Mouse (Mus musculus) urinary bladder, postnatal 14 days (tissue): ENCODE measurements around the gene Lpin1.

Source experiments
- DNase-seq: peaks from one replicate; pipeline ENCODE4 v3.0.0; 2021; ENCODE audit warnings: low spot score

Lpin1 gene

GRCm38 (mm10) chr12:16526134-16526533 lies 84.6 kb downstream of the Lpin1 start:
- DNase-seq, result no peak

- no peak for DNase-seq
Observed at GRCm38 (mm10) chr12:16515183-16515582, 95.6 kb downstream of the Lpin1 start.

GRCm38 (mm10) chr12:16512991-16513390 lies 97.8 kb downstream of the Lpin1 start:
- DNase-seq, result no peak

DNA sequence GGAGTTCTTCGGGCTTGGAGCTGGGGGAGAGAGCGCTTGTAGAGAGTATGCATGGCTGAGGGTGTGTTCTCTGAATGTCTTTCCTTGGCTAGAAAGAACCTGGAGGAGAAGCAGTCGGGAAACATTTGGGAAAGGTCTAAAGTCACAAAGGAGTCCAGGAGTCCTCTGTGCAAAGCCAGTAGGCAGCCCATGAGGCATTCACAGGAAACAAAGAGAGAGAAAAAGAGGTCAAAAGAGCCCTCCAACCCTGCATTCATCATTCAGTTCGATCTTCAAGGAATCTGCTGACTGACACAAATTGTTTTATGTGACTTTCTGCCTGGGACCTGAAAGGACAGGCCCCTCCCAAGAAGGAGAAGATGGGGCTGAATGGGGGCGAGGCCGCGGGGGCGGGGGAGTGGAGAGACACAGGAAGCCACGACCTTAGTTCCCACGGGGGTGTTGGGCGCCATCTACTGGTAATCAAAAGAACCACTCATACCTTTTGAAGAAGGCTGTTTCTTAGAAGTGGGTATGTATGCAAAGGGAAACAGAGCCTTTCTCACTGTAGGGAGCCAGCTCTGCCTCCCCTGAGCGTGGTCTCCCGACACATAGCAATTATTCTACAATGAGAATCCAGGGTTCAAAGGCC lies 101.5 kb downstream of the Lpin1 start:
- peak; percentile 53 for DNase-seq

DNA sequence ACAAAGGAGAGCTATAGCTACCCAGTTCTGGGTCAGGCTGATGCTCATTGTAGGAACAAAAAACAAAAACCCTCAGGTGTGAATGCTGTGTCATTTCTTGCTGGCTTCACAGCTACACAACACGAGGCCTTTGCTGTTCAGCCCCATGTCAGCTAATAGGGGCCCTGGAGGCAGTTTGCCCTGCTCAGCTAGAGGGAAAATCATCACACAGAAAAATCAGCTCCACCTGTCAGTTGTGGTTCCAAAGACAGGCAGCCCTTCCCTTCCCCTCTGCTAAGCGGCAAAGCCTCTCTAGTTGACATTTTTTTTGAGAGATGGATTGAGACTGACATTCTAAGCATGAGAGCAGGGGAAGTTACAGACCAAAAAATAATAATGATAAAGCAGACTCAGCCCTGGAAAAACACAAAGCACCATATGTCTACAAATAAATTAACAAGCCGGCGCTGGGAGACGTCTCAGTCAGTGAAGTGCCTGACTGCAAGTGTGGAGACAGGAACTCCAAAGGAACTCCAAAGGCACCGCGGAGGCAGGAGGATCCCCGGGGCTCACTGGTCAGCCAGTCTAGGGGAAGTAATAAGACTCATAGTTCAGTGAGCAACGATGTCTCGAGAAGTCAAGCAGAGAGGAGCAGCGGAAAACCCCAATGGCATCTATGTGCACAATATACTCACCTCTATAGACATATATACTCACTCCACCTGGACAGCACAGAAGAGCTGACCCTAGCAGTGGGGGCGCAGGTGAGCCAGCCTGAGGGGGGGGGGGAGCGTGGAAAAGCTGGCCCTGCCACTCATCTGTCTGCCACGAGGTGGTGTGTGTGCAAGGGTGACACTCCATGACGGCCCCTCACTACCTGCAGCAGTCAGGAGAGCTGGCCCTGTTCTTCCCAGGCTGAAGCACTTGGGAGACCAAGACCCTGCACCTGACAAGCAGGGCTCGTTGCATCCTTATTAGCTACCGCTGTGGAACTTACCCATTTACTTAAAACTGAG lies 103.7 kb downstream of the Lpin1 start:
- no peak for DNase-seq

DNA sequence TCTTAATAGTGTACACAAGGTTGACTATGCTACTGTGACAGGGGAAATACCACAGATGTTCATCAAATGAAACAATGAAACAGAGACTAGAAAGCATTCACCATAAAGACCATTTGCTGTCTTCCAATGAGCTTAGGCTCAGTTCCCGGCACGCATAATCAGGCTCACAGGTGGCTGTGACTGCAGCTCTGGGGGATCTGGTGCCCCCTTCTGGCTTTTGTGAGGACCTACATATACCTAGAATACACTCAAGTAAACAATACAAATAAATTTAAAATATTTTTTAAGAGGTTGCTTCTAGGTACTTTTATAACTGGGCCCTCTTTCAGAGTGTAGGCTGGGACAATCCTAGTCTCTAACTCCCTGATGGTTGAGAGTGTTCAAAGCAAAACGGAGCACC lies 106.5 kb downstream of the Lpin1 start:
- DNase-seq, result no peak

DNA sequence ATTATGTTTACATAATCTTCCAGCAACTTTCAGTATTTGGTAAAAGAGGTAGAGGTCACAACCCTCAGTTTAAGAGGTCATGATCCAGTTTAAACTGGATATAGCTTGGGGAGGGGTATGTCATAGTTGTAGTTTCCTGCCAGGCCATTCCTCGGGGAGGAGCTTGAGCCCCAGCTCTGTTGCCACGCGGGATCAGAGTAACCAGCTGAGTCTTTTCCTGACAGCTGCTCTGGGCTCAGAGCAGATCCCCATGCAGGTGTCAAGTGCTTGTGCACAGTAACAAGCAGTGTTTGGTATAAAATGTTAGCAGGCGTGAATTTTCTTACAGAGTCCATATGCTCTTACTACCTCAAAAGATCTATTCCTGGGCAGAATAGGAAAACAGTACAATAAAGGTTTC lies 112.8 kb downstream of the Lpin1 start:
- DNase-seq, result no peak

DNA sequence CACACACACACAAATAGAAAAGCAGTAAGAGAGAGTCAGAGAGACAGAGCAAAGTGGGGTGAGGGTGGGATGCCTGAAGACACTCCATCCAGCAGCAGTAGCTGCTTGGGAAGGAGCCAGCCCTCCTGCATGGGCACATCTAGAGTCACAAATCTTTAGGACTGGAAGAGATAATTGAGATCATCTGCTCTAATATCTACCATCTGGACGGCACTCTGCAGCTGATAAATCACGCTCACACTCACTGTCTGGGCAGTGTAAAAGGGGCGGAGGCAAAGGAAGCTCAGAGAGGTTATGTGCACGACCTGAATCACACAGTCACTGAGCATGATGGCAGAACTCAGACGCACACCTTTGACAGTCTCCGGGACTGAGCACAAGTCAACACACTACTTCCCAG lies 118.1 kb downstream of the Lpin1 start:
- no peak for DNase-seq

DNA sequence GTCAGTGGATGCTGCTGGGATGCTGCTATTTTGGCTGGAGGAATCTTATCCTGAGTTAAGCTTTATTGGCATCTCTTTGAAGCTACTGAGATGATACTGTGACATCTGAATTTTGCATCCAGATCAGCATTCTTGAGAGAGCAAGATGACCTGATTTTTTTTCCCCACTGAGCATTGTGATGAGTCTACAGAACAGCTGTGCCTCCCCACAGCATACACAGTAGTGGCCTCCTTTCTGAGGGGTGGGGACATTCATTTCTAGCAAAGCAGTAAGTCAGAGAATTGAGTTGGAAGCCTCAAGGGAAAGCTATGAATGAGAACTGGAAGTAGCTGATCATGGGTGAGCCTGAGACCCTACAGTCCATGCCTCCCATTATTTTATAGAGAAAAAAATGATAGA lies 121.9 kb downstream of the Lpin1 start:
- no peak for DNase-seq

DNA sequence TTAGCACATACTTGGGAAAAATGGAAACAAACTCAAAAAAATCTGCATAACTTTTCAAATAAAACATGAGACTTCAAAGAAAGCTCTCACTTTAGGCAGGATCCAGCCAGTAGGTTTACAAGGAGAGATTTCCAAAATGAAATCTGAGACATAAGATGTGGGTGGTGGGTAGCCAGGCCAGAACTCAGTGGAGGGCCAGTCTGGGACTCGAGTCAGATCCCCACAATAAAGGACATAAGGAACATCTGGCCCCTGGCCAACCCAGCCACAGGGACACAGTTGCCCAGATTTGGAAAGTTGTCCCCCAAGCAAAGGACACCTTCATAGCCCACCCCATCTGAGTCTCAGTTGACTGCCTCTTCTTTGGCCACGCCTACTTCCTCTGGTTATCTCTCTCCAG lies 123.3 kb downstream of the Lpin1 start:
- DNase-seq, result no peak
